Mouse (Mus musculus) c-Kit-negative CD71-positive TER-119-positive erythroid progenitor cells, embryonic 14.5 days (primary cell): Measurements from ENCODE around the gene Myo9b.
A peak's percentile ranks its signal among the peaks of the same experiment; 100 is the strongest.

Experiments
- DNase-seq: peaks from one replicate; pipeline ENCODE4 v3.0.0-alpha.2; 2013; ENCODE audit warnings: low read depth, low spot score

Myo9b gene

DNA sequence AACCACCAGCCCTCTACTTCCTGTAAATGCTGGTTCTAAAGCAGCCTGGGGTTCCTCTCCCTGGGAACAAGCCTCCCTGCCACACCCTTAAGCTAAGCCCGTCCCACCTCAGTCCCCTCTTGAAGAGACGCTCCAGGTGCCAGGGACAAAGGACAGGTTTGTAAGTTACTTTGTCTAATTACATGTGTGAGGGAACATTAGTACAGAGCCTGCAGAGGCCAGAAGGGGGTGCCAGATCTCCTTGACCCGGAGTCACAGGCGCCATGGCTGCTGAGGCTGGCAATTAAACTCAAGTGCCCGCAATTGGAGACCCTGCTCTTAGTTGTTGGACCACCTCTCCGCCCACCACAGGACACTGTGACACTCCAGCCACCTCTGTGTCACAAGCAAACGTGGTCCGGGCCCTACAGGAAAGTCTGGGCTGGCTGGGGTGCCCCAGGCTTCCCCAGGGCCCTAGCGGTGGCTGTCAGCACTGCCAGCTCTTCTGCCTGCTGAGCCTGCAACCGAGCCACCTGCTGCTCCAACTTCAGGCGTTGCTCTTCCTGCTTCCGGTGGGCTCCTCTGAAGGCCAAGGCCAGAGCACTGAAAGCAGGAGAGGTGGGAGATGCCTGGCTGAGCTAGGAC is 112.8 kb downstream of the Myo9b start:
- DNase-seq: no peak

DNA sequence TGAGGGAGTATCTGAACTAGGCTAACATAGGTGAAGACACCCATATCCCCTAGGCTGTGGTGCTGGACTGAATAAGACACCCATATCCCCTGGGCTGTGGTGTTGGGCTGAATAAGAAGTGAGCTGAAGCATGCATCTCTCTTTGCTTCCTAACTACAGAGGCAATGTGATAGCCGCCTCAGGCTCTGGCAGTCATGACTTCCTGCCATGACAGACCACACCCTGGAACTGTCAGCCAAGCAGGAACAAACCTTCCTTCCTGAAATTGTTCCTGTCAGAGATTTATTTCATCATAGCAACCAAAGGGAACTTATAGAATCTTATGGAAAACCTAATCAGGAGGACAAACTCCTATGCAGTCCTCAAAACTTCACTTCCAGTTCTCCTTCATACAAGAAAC is 115.8 kb downstream of the Myo9b start:
- no peak for DNase-seq

DNA sequence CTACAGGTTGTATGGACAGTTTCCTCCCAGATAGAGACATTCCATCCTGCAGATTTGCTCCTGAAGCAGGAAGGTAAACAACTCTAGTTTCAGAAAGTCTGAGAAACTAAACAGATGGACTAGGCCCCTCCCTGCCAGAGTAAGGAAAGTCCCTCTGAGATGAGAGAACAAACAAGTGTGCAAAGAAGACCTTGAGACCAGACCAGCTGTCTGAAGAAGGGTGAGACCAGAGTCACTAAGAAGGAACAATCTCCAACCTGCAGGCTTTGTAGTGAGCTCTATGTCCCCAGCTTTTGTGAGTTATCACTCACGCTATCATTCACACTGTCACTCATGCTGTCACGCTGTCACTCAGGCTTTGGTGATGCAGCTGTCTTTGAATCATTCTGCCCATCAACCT is 119.2 kb downstream of the Myo9b start:
- DNase-seq: no peak

DNA sequence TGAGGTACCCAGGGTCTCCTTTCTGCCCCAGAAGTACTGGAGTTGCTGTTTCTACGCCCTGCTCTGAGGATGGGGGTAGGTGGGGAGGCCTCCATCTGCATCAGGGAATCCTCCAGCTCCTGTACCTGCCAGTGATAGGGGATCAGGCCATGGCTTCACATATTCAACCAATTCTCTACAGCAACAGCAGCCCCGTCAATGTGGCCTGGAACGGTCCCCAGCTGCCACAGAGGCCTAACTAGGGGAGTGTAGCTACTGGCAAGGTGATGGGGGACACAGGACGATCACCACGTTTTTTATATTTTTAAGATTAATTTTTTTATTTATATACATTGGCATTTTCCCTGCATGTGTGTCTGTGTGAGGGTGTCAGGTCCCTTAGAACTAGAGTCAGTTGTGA is 119.9 kb downstream of the Myo9b start:
- no peak for DNase-seq

DNA sequence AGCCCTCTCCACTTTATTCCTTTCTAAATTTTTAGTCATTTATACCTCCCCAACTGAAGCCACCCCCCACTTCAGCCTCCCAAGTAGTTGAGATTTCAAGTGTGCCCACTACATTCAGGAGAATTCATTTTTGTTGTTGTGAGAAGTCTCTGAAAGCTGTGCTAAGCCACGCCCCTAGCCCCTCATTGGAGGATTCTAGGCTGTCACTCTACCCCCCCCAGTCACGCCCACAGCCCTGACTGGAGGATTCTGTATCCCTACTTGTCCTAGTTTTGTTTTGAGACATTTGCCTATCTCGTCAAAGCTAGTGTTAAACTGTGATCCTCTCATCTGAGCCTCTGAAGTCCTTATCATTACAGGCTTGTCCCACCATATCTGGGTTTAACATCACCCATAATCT is 120.4 kb downstream of the Myo9b start:
- DNase-seq: no peak

DNA sequence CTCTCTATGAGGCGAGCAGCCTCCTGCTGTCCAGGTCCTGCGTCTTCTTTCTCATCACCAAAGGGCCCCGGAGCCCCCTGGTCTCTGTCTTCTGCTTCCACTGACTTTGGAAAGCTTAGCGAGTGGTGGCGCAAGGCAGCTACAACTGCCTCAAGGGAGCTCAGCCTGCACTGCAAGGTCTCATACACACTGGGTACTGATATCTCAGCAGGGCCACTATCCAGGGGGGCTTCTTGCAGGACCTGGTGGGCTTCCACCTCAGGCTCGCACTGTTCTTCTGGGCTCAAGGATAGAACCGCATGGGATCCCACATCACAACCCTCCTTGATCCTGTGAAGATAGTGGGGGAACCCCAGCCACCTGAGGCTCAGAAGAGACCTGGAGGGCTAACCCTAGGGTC is 122.0 kb downstream of the Myo9b start:
- DNase-seq: no peak

DNA sequence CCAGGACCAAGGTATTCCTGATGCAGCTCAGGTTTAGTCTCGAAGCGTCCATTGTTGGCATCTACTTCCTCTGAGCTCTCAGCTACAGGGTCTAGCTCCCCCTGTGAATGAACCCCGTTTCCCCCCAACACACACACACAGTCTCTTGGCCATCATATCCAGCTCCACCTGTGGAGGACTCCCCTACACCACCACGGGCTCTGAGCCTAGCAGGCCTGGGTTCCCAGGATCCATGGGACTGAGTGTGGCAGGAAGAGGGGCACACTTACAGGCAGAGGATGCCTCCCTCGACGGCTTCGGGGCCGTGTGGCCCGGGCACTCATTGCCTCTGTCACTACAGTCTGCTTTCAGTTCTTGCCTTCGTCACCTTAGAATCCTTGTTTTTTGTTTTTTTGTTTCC is 122.6 kb downstream of the Myo9b start:
- no peak for DNase-seq

DNA sequence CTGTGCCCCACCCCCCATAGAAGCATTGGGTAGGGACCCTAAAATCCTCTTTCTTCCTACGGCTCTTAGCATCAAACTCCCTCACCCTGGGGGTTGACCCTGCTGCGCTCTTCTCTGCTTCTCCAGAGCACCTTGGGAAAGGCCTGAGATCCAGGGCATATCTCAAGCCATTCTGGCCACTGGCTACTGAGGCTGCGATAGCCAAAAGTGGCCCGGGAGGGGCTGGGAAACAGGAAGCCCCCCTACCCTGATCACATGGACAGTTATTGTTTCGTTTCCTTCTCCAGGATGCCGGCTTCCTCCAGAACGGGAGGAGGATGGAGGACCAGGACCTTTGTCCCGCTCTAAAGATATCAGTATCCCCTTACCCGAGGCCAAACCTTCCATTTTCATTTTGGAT is 123.1 kb downstream of the Myo9b start, which contains the start of gene Ushbp1:
TSS of gene Ushbp1 (minus strand) at position 174 of the 400 bp plus-strand sequence.
- DNase-seq: no peak

DNA sequence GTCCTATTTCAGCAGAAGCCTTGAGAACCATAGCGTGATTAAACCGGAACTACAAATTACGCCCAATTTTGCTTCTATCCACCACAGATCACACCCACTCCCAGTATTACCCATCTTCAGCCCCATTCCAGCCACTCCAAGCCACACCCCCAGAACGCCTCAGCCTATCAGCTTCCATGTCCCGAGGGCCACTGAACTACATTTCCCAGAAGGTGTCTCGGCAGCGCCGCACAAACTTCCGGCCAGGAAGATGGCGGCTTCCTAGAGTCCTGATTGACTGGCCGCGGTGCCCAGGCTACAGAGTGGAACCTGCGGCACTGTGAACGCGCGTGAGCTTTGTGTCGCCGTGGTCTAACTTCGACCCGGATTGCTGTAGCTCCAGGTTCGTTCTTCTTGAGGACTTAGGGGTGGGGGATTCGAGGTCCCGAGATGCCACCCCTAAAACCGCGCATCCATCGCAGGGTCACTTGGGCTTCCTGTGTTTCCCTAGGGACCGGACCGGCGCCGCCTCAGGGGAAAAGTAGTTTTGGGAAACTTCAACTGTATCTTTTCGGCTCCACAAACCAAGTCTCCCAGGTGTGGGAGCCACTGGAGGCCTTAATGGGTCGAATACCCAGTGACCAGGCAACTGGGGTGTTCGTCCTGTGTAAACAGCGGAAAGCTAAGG is 124.3 kb downstream of the Myo9b start, which contains the start of gene Babam1:
TSS of gene Babam1 (plus strand) at position 223 of the 667 bp plus-strand sequence.
- peak; percentile 87 for DNase-seq

DNA sequence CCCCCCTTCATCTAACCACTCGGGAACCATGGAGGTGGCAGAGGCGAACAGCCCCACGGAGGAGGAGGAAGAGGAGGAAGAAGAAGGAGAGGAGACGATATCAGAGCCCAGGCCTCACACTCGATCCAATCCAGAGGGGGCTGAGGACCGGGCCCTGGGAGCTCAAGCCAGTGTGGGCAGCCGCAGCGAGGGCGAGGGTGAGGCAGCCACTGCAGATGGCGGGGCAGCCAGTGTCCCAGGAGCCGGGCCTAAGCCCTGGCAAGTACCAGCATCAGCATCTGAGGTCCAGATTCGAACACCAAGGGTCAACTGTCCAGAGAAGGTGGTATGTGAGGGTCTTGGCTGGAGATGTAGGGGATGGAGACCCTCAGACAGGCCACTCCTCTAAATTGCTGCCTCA is 125.2 kb downstream of the Myo9b start:
- DNase-seq: no peak

DNA sequence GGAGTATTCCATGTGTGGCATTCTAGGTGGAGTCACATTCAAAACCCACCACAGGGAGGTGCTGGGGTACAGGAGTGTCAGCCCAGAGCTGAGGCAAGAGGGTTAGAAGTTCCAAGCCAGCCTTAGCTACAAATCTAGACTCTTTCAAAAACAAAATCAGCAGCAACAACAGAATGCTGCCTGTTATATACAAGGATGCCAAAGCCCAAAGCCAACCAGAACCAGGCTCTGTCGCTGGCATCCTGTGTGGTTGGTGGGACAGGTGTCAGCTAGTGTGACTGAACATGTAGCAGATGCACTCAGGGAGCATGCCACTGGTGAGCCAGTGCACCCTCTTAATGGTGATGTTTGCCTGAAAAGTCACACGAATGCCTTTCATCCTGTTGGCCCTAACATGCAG is 128.3 kb downstream of the Myo9b start:
- DNase-seq: no peak

DNA sequence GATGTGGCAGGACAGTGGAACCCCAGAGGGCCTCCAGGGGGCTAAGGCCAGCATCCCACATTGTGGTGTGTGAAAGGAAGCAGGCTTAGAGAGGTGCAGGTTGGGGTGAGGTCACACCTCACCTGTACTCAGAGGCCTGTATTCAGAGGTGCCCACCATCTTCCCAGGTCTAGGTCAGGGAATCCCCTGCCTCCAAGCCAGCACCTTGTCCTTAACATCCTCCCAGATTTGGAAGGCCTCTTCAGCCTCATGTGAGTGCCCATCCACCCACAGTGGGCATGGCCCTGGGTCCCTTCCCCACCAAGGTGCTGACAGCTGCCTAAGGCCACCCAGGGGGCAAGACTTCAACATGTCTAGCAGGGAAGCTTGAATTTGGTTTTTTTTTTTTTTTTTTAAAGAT is 128.9 kb downstream of the Myo9b start:
- DNase-seq: no peak

DNA sequence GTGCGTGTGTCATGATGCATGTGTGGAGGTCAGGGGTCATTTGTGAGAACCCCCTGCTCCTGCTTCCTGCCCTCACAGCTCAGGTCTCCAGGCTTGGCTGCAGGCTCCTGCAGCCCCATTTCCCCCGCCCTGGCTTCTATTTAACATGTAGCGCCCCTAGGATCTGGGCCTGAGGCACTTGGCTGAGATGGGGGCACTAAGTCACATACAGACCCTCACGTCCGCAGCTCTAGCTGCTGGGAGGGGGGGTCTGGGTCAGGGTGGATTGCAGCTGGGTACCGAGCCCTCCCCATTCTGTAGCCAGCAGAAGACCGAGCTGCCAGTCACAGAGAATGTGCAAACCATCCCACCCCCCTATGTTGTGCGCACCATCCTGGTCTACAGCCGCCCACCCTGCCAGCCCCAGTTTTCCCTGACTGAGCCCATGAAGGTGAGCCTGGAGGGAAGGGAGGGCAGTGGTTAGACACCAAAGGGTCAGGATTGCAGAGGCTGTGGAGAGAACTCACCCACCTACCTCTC is 130.0 kb downstream of the Myo9b start:
- no peak for DNase-seq

DNA sequence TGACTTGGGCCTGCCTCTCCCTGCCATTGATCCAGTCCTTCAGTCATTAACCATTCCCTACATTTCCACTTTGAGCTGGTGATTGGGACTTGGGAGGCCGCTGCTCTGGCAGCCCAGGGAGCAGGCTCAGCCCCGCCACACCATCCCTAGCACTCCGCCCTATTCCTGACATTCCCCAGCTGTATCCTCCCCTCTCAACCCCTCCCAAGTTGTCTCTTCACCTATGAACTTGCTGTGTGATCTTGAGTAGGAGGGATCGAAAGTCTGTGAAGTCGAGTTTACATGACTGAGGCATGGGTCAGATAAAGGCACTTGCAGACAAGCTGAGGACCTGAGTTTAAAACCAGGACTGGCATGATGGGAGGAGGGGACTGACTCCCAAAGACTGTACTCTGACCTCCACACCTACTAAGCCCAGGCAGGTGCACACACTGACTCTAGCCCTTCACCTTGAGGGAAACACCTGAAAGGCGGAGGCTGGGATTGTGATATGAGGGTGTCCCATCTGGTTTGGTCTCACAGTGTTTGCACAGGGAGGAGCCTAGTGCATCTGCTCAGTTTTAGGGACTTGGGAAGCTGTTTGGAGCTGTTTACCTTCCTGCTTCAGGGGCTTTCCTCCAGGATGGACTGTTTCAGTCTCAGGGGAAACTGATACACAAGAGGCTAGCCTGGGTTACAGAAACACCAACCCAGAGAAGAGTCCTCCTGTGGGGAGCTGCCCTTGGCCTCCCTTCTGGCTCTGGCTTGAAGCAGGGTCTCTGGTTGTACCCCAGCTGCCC is 130.8 kb downstream of the Myo9b start:
- no peak for DNase-seq

DNA sequence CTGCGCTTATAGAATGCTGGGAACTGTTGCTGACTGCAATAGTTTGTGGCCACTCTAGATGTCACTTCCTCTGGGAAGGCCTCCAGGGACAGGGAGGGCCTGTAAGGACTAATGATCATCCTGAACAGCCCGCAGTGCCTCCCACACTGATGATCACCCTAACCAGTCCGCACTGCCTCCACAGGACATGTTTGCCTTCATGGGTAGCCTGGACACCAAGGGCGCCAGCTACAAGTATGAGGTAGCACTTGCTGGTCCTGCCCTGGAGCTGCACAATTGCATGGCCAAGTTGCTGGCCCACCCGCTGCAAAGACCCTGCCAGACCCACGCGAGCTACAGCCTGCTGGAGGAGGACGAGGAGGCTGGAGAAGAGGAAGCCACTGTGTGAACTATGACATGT is 131.5 kb downstream of the Myo9b start:
- DNase-seq: no peak

DNA sequence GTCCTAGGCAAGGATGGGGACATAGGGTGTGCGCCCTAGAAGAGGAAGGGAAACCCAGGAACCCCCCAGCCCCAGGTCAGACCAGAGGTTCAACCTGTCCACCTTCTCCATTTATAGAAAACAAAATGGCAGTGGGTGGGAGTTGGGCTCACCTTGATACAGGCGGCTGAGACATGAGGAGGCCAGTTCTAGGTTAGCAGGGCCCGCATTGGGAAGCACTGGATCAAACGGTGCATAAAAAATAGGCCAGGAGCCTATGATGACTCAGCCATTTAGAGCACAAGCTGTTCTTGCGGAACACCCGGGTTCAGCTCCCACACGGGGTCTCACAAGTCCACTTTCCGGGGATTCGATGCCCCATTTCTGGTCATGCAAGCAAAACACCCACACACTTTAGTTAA is 132.4 kb downstream of the Myo9b start:
- peak; percentile 25 for DNase-seq

DNA sequence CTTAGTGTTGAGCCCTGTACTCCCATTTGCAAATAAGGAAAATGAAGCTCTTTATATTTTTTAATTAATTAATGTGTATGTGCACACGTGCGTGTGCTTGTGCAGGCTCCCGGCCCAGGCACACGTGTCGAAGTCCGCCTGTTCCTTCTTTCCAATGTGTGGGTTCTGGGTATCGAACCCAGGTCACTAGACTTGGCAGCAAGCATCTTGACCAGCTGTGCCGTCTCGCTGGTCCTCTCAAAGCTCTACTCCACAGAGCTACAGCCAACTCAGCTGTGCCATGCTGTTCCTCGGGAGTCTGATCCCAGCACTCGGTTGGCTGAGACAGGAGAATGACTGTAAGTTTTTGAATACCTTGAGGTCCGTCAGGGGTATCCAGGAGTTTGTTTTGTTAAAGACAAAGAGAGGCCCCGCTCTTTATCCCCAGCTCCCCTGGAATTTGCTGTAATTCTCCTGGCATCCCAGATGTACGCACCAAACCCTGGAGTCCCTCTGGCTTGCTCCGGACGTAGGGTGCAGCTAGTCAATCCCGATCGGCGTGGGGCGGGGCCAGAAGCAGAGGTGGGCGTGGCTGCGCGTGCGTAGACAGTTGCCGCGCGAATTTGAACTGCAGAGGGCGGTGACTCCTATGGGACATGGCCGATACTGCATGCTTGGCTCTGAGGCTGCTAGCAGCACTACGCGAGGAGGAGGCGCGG is 133.0 kb downstream of the Myo9b start, which contains the start of gene Ankle1:
TSS of gene Ankle1 (plus strand) at position 610 of the 698 bp plus-strand sequence.
- peak; percentile 93 for DNase-seq

DNA sequence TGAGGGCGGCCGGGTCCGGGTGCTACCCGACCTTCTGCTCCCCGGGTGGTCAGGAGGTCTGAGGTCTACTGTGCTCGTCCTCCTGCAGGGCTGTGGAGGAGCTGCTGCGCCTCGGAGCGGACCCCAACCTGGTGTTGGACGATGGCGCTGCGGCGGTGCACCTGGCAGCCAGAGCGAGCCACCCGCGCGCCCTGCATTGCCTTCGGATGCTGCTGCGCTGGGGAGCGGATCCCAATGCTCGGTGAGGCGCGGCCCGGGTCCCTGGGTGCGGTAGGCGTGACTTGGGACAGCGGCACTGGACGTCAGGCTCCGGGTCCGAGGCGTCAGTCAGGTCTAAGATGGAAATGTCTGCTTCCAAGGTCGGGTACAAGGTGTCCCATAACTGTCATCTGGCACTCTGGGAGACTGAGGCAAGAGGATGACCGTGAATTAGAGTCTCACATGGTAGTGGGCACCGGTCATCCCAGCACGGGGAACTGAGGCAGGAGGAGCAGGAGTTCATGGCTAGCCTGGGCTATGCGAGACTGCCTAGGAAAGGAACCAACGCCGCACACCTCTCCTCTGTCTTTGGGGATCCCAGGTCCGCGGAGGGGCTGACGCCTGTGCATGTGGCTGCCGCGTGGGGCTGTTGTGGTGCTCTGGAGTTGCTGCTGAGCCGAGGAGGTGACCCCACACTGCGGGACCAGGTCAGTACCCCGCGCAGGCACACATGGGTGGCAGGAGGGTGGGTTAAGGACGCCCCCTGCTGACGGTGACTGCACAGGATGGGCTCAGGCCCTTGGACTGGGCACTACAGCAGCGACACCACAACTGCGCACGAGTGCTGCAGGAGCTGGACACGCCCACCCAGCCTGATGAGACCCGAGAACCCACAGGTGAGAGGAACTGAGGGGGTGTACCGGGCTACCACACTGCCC is 133.8 kb downstream of the Myo9b start:
- DNase-seq: peak; percentile 54

DNA sequence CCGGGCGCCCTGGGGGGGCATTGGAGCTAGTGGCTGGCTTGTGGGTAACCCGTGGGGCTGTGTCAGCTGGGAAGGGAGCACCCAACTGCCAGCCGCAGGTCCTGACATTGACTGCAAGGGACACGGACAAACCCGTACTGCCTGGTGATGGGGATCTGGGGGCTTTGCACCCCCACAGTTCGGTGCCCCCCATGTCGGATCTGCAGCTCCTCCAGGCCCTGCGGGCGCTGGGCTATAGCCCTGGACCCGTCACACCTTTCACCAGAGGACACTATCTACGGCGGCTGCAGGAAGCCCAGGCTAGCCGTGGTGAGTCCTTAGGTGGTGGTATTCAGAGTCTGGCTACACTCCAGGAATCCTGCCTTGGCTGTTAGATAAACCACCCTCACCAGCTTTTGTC is 134.9 kb downstream of the Myo9b start:
- no peak for DNase-seq

DNA sequence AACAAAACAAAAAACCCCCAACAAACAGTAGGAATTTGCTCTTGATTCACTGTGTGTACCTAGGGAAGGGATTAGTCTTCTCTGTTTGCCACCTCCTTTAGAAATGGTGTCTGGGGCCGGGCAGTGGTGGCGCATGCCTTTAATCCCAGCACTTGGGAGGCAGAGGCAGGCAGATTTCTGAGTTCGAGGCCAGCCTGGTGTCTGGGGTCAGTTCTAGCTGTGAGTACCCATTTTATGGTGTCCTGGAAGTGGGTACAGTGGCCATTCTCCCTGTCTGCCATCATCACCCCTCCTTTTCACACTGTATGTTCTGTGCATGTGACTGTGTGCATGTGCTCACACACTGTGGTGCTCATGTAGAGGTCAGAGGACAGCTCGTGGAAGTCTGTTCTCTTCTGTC is 135.7 kb downstream of the Myo9b start:
- DNase-seq: no peak
